ENCODE assay signal across 13 mouse cellular contexts in the genomic region with DNA sequence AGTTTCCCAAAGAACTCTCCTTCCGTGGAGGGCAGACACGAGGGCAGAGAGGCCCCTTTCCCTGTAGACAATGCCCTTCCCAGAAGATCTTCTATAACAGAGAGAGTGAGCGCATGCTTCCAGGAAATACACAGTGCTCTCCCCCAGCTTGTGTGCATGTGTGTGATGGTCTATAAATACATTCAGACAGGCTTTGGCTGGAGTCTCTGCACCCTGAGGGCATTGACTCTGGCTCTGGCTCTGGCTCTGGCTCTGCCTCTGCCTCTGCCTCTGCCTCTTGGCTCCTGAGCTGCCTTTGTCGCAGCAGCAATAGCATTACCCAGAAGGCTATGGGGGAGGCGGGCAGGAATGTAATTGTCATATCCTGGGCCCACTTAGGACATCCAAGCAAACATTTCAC. TPM values are rescaled to one million over a fixed set of nuclear protein-coding genes. Genes with fewer than 3 reads are reported as not detected.
A peak's percentile ranks its signal among the peaks of the same experiment; 100 is the strongest.
DNase-seq lines count a peak whose midpoint lies in the region; ATAC-seq and TF ChIP-seq lines count a peak whose summit lies in the region.
"Had no signal": no experiment of that assay in that cellular context is flagged by ENCODE, and none has a peak within 500 bp of the region (broad histone marks: within the 10 kb centered on the region; RNA-seq: fewer than 3 reads in every experiment).

No protein-coding gene starts in this region.

- no peak for TF ChIP-seq POLR2A in small intestine, adult 2 months (IDR thresholded peaks at IDR 0.05; ENCODE audit: low read depth, low read length)

- no peak overlapping the region for H3K4me2 ChIP-seq in midbrain, embryonic 14.5 days (ENCODE audit: low read length)
- H3K4me2 ChIP-seq in midbrain, embryonic 16.5 days (ENCODE audit: low read length), result no peak overlapping the region
- H3K4me2 ChIP-seq in heart, embryonic 13.5 days, result no peak overlapping the region
- H3K4me2 ChIP-seq: midbrain, embryonic 15.5 days had no signal

- H3K9ac ChIP-seq in midbrain, embryonic 14.5 days (replicated peaks; ENCODE audit: low read length), result no peak overlapping the region
- H3K9ac ChIP-seq in midbrain, embryonic 16.5 days (ENCODE audit: low read depth, low read length), result no peak overlapping the region
- H3K9ac ChIP-seq in heart, embryonic 13.5 days, result peak overlapping the region; percentile 21; the same call in 1 of the 2 replicates
- H3K9ac ChIP-seq: midbrain, embryonic 15.5 days had no signal

- no peaks in the 10 kb centered on the region for H3K9me3 ChIP-seq in midbrain, embryonic 14.5 days (ENCODE audit: control insufficient read depth, low read length)
- no peaks in the 10 kb centered on the region for H3K9me3 ChIP-seq in midbrain, embryonic 16.5 days (replicated peaks; ENCODE audit: control insufficient read depth, low read length, poor library complexity, severe bottlenecking)
- H3K9me3 ChIP-seq in heart, embryonic 13.5 days, result no peaks in the 10 kb centered on the region
- H3K9me3 ChIP-seq: midbrain, embryonic 15.5 days had no signal

- intact Hi-C loops in gastrocnemius, adult 2 months (cut with DNase I), result loop anchor here (10.0 kb wide), 1 partner anchor 139 kb away; no protein-coding TSS in a partner anchor
- intact Hi-C loops in gastrocnemius, postnatal 14 days (cut with DNase I; ENCODE audit: low total_unique reads), result loop anchor here (10.0 kb wide), 1 partner anchor 199 kb away; the partner anchor contains the start of gene Optc

- no peaks in the 10 kb centered on the region for H3K36me3 ChIP-seq in midbrain, embryonic 14.5 days (ENCODE audit: control insufficient read depth, insufficient read depth, low read length)
- H3K36me3 ChIP-seq in midbrain, embryonic 16.5 days (ENCODE audit: control insufficient read depth, insufficient read depth, low read length), result no peaks in the 10 kb centered on the region
- H3K36me3 ChIP-seq in heart, embryonic 13.5 days, result no peaks in the 10 kb centered on the region
- no peaks in the 10 kb centered on the region for H3K36me3 ChIP-seq in small intestine, adult 2 months (ENCODE audit: control insufficient read depth, insufficient read depth, low read length)
- H3K36me3 ChIP-seq: midbrain, embryonic 15.5 days had no signal

- peak; percentile 77 for DNase-seq in gastrocnemius, adult 2 months
- no peak for DNase-seq in gastrocnemius, postnatal 14 days
- DNase-seq in midbrain, embryonic 14.5 days, result peak; percentile 21
- no peak for DNase-seq in urinary bladder, adult 18-20 months (ENCODE audit: low spot score in 2 of 2)
- DNase-seq in kidney, adult 11 months, result no peak
- DNase-seq: adrenal gland, adult 8-10 months; right cerebral cortex, postnatal 4 days had no signal

- H3K4me3 ChIP-seq in gastrocnemius, adult 2 months, result no peak overlapping the region
- H3K4me3 ChIP-seq in midbrain, embryonic 14.5 days (replicated peaks; ENCODE audit: low read depth, low read length), result no peak overlapping the region
- H3K4me3 ChIP-seq in midbrain, embryonic 16.5 days (ENCODE audit: low read depth, low read length), result no peak overlapping the region
- H3K4me3 ChIP-seq in heart, embryonic 13.5 days, result no peak overlapping the region
- H3K4me3 ChIP-seq in small intestine, adult 2 months (ENCODE audit: low read depth, low read length), result no peak overlapping the region
- H3K4me3 ChIP-seq: midbrain, embryonic 15.5 days had no signal

- H3K4me1 ChIP-seq in midbrain, embryonic 14.5 days (ENCODE audit: control insufficient read depth, insufficient read depth, low read length), result peaks cover 10% of the 10 kb centered on the region; the same call in 1 of the 2 replicates
- H3K4me1 ChIP-seq in midbrain, embryonic 16.5 days (ENCODE audit: control insufficient read depth, insufficient read depth, low read length), result peaks cover 6% of the 10 kb centered on the region
- H3K4me1 ChIP-seq in heart, embryonic 13.5 days, result peaks cover 38% of the 10 kb centered on the region
- peaks cover 19% of the 10 kb centered on the region for H3K4me1 ChIP-seq in small intestine, adult 2 months (ENCODE audit: control insufficient read depth, insufficient read depth, insufficient read length, low read length)

- peak overlapping the region; percentile 88 for H3K27ac ChIP-seq in gastrocnemius, adult 2 months
- H3K27ac ChIP-seq in midbrain, embryonic 14.5 days (replicated peaks; ENCODE audit: low read depth, low read length), result no peak overlapping the region
- H3K27ac ChIP-seq in midbrain, embryonic 16.5 days (ENCODE audit: low read length), result no peak overlapping the region
- peak overlapping the region; percentile 82 for H3K27ac ChIP-seq in heart, embryonic 13.5 days (replicated peaks)
- H3K27ac ChIP-seq in small intestine, adult 2 months (ENCODE audit: insufficient read depth, low read depth, low read length), result 0 out of 2 replicates have a peak overlapping the region, but pooled peaks have one; percentile 7
- H3K27ac ChIP-seq: midbrain, embryonic 15.5 days had no signal

- ATAC-seq in midbrain, embryonic 14.5 days (ENCODE audit: low FRiP score, low TSS enrichment), result no peak
- no peak for ATAC-seq in midbrain, embryonic 16.5 days
- peak; percentile 4; the same call in 1 of the 2 replicates for ATAC-seq in heart, embryonic 13.5 days (ENCODE audit: extremely low read depth, insufficient number of reproducible peaks, low FRiP score, low TSS enrichment)
- ATAC-seq: midbrain, embryonic 15.5 days had no signal

- TF ChIP-seq CTCF in gastrocnemius, adult 2 months (IDR thresholded peaks at IDR 0.05), result no peak
- no peak for TF ChIP-seq CTCF in small intestine, adult 2 months (IDR thresholded peaks at IDR 0.05; ENCODE audit: extremely low read depth, insufficient read length, insufficient replicate concordance, low read depth, low read length)

- H3K27me3 ChIP-seq in midbrain, embryonic 14.5 days (ENCODE audit: control insufficient read depth, insufficient read depth, low read length), result no peaks in the 10 kb centered on the region
- no peaks in the 10 kb centered on the region for H3K27me3 ChIP-seq in midbrain, embryonic 16.5 days (ENCODE audit: control insufficient read depth, insufficient read depth, low read depth, low read length)
- H3K27me3 ChIP-seq in heart, embryonic 13.5 days (replicated peaks), result peaks cover 9% of the 10 kb centered on the region; the same call in 1 of the 2 replicates
- no peaks in the 10 kb centered on the region for H3K27me3 ChIP-seq in small intestine, adult 2 months (ENCODE audit: control insufficient read depth, insufficient read depth, low read length)
- H3K27me3 ChIP-seq: midbrain, embryonic 15.5 days had no signal

- WGBS in midbrain, embryonic 14.5 days, result 81% methylated on average over 5 of the region's 5 CpGs
- 65% methylated on average over 5 of the region's 5 CpGs for WGBS in midbrain, embryonic 16.5 days
- WGBS in heart, embryonic 13.5 days, result 45% methylated on average over 5 of the region's 5 CpGs
- WGBS in small intestine, adult 2 months, result 79% methylated on average over 5 of the region's 5 CpGs

RNA-seq across cellular contexts. Expression of gene Chit1, which starts 7.2 kb away (rescaled TPM):
- not detected for total RNA-seq in gastrocnemius, adult 2 months (2021)
- not detected for total RNA-seq in gastrocnemius, postnatal 14 days (2021)
- 0.26 TPM in 1 of 2 replicates, not detected in the other for polyA plus RNA-seq in midbrain, embryonic 14.5 days (2014; fragmentation: Nextera tagmentation; extraction: Ambion mirVana)
- 0.21 TPM in 1 of 2 replicates, not detected in the other for polyA plus RNA-seq in midbrain, embryonic 16.5 days (2015; fragmentation: Nextera tagmentation; extraction: Ambion mirVana)
- 0.59 and 0.75 TPM in 2 replicates for polyA plus RNA-seq in heart, embryonic 13.5 days (2015; fragmentation: Nextera tagmentation; extraction: Ambion mirVana)
- 1.6 TPM in 1 of 2 replicates, not detected in the other for polyA plus RNA-seq in small intestine, adult 2 months (2012; rRNA removed)
- total RNA-seq: heart, postnatal 36 days had no signal
- polyA plus RNA-seq: embryonic facial prominence, embryonic 11.5 days had no signal

RNA-seq across cellular contexts. Expression of gene Btg2, which starts 24.9 kb away (rescaled TPM):
- total RNA-seq in gastrocnemius, adult 2 months (2021), result 10 to 100 TPM; 14.1 to 46.8 TPM
- 10 to 100 TPM; 19.7 to 44.2 TPM for total RNA-seq in gastrocnemius, postnatal 14 days (2021)
- 34.2 and 61.1 TPM in 2 replicates for polyA plus RNA-seq in midbrain, embryonic 14.5 days (2014; fragmentation: Nextera tagmentation; extraction: Ambion mirVana)
- polyA plus RNA-seq in midbrain, embryonic 16.5 days (2015; fragmentation: Nextera tagmentation; extraction: Ambion mirVana), result 27.2 and 34.9 TPM in 2 replicates
- polyA plus RNA-seq in heart, embryonic 13.5 days (2015; fragmentation: Nextera tagmentation; extraction: Ambion mirVana), result 33.1 and 37.0 TPM in 2 replicates
- polyA plus RNA-seq in small intestine, adult 2 months (2012; rRNA removed), result 18.0 and 73.7 TPM in 2 replicates

Comparison
In these comparisons a context has a peak if more than half of its experiments do, and no peak if none do; other contexts are left out.
1. DNase-seq: peak in gastrocnemius, adult 2 months (single experiment) and midbrain, embryonic 14.5 days (single experiment); none in gastrocnemius, postnatal 14 days (single experiment), urinary bladder, adult 18-20 months (0 of 2) and kidney, adult 11 months (single experiment).
2. H3K27ac ChIP-seq: peak in gastrocnemius, adult 2 months (single experiment), heart, embryonic 13.5 days (single experiment) and small intestine, adult 2 months (single experiment); none in midbrain, embryonic 14.5 days (single experiment) and midbrain, embryonic 16.5 days (single experiment).